In genomic region chr1:36807086-36807485, GRCm38 (mm10) we compare ENCODE assay signal across 23 mouse cellular contexts. TPM values are rescaled to one million over a fixed set of nuclear protein-coding genes. Genes with fewer than 3 reads are reported as not detected.
A peak's percentile ranks its signal among the peaks of the same experiment; 100 is the strongest.
DNase-seq lines count a peak whose midpoint lies in the region; ATAC-seq lines count a peak whose summit lies in the region.
"Had no signal": no experiment of that assay in that cellular context is flagged by ENCODE, and none has a peak within 500 bp of the region (broad histone marks: within the 10 kb centered on the region; RNA-seq: fewer than 3 reads in every experiment).

No protein-coding gene starts in this region.

- intact Hi-C loops in heart, postnatal 36 days (cut with DNase I) = no loop called here

- peak; percentile 40 for ATAC-seq in megakaryocyte, adult 5-6 weeks (ENCODE audit: poor library complexity, severe bottlenecking)
- ATAC-seq: activated CD4-positive, CD25-positive, alpha-beta regulatory T cell, adult 4 months; CD4-positive, CD25-positive, alpha-beta regulatory T cell, adult 4 months; forebrain, embryonic 14.5 days; forebrain, embryonic 16.5 days; Patski had no signal

- DNase-seq in heart, adult 11 months = peak; percentile 25
- no peak for DNase-seq in heart, postnatal 36 days
- DNase-seq in 416B (ENCODE audit: low read depth) = peak; percentile 52
- DNase-seq in natural killer cell, adult 2 months (ENCODE audit: low spot score in 2 of 2) = peak; percentile 42 to 73
- DNase-seq in right cerebral cortex, postnatal 4 days = no peak
- DNase-seq in cerebellum, postnatal 14 days = no peak
- DNase-seq: adrenal gland, adult 8-10 months; adrenal gland, postnatal 14 days; adrenal gland, postnatal 36 days; B cell, adult 2 months; cerebellum, adult 11-12 months; cerebellum, adult 2 months; cerebellum, adult 9-10 months; cerebellum, postnatal 10 days; cerebellum, postnatal 36 days; embryo, embryonic 11 days had no signal

RNA-seq across cellular contexts. Expression of gene Zap70, which starts 45.5 kb away (rescaled TPM):
- total RNA-seq in heart, postnatal 36 days (2021) = under 1 TPM in 1 of 2 experiments, not detected in 1; 0.27 TPM
- total RNA-seq in megakaryocyte, adult 5-6 weeks (2015) = 0.71 and 1.7 TPM in 2 replicates
- total RNA-seq in megakaryocyte, adult 5-6 weeks (2017) = 0.77 and 1.5 TPM in 2 replicates
- total RNA-seq: G1E had no signal

Comparison
In these comparisons a context has a peak if more than half of its experiments do, and no peak if none do; other contexts are left out.
1. DNase-seq: peak in heart, adult 11 months (single experiment), 416B (single experiment) and natural killer cell, adult 2 months (2 of 2); none in heart, postnatal 36 days (0 of 2), right cerebral cortex, postnatal 4 days (single experiment) and cerebellum, postnatal 14 days (0 of 2).